Mouse (Mus musculus): ENCODE measurements around the gene Pygo2.

GRCm38 (mm10) chr3:89420421-89420820, 9.6 kb upstream of the Pygo2 start:
- TF ChIP-seq CTCF (IDR thresholded peaks at IDR 0.05; ENCODE audit: control insufficient read depth, insufficient read depth, low read length) (no peak), POLR2A (IDR thresholded peaks at IDR 0.05; ENCODE audit: borderline replicate concordance, control insufficient read depth, low read depth, low read length) (no peak)
